Mouse (Mus musculus): ENCODE measurements around the gene Ccr9. TPM values are rescaled to one million over a fixed set of nuclear protein-coding genes. Genes with fewer than 3 reads are reported as not detected.
A peak's percentile ranks its signal among the peaks of the same experiment; 100 is the strongest.
"Not testable (repeated sequence)": the region's sequence is repeated elsewhere in the genome, so short reads cannot be mapped to it uniquely, and the experiment has no call there.

Ccr9 gene
- polyA plus RNA-seq, 1 experiment from 2014 or later, result 0.01 TPM

- DNase-seq (ENCODE audit: low read depth, low spot score) (no peak), ATAC-seq (no peak)
- POLR2A ChIA-PET, result no interaction called here
- TF ChIP-seq CTCF (IDR thresholded peaks at IDR 0.05), result no peak
- in situ Hi-C loops (cut with MboI; ENCODE audit: low pct_unique_long_range_greater_than_20kb), result no loop called here
- CTCF ChIA-PET, result interaction anchor here (1.2 kb wide), 1 partner anchor 9 kb away, joined by 3 read pairs; no protein-coding TSS in a partner anchor
- no peaks in the 10 kb centered on the region for H3K27me3 ChIP-seq
These were observed 38.1 kb downstream of the Ccr9 start for GRCm38 (mm10) chr9:123716301-123716700.

- DNase-seq (ENCODE audit: low read depth, low spot score) (peak; percentile 92), ATAC-seq (peak; percentile 96)
- in situ Hi-C loops (cut with MboI; ENCODE audit: low pct_unique_long_range_greater_than_20kb), result no loop called here
- peaks cover 9% of the 10 kb centered on the region for H3K27me3 ChIP-seq
- no peak for TF ChIP-seq CTCF (IDR thresholded peaks at IDR 0.05)
- ChIA-PET CTCF (interaction anchor here (1.2 kb wide), 1 partner anchor 10 kb away, joined by 3 read pairs; no protein-coding TSS in a partner anchor), POLR2A (no interaction called here)
These were observed 39.2 kb downstream of the Ccr9 start, which contains the start of gene Lztfl1 for GRCm38 (mm10) chr9:123717186-123718008. Gene Lztfl1, minus strand, starts transcription at chr9:123717697.

GRCm38 (mm10) chr9:123722737-123723493 lies 44.7 kb downstream of the Ccr9 start:
- H3K27me3 ChIP-seq, result peaks cover 41% of the 10 kb centered on the region
- ChIA-PET CTCF (no interaction called here), POLR2A (no interaction called here)
- no peak for ATAC-seq
- no peak for TF ChIP-seq CTCF (IDR thresholded peaks at IDR 0.05)
- no peak for DNase-seq (ENCODE audit: low read depth, low spot score)
- in situ Hi-C loops (cut with MboI; ENCODE audit: low pct_unique_long_range_greater_than_20kb), result no loop called here

- ATAC-seq, result no peak
- CTCF ChIA-PET, result no interaction called here
- H3K27me3 ChIP-seq, result peaks cover 27% of the 10 kb centered on the region
- TF ChIP-seq CTCF (IDR thresholded peaks at IDR 0.05), result no peak
- POLR2A ChIA-PET, result no interaction called here
- no peak for DNase-seq (ENCODE audit: low read depth, low spot score)
- in situ Hi-C loops (cut with MboI; ENCODE audit: low pct_unique_long_range_greater_than_20kb), result no loop called here
These were observed 53.0 kb downstream of the Ccr9 start for GRCm38 (mm10) chr9:123731271-123731670.

- peaks cover 26% of the 10 kb centered on the region for H3K27me3 ChIP-seq
- ChIA-PET POLR2A (no interaction called here), CTCF (no interaction called here)
- DNase-seq (ENCODE audit: low read depth, low spot score) (no peak), ATAC-seq (no peak)
- no peak for TF ChIP-seq CTCF (IDR thresholded peaks at IDR 0.05)
- in situ Hi-C loops (cut with MboI; ENCODE audit: low pct_unique_long_range_greater_than_20kb), result no loop called here
These were observed 55.9 kb downstream of the Ccr9 start for GRCm38 (mm10) chr9:123734133-123734532.

- ATAC-seq (no peak), DNase-seq (ENCODE audit: low read depth, low spot score) (no peak)
- no peak for TF ChIP-seq CTCF (IDR thresholded peaks at IDR 0.05)
- peaks cover 25% of the 10 kb centered on the region for H3K27me3 ChIP-seq
- in situ Hi-C loops (cut with MboI; ENCODE audit: low pct_unique_long_range_greater_than_20kb), result no loop called here
- ChIA-PET CTCF (no interaction called here), POLR2A (no interaction called here)
These were observed 62.6 kb downstream of the Ccr9 start for GRCm38 (mm10) chr9:123740799-123741198.

- POLR2A ChIA-PET; H3K27me3 ChIP-seq; DNase-seq (ENCODE audit: low read depth, low spot score); ATAC-seq; CTCF ChIA-PET; in situ Hi-C loops (cut with MboI; ENCODE audit: low pct_unique_long_range_greater_than_20kb): not testable (repeated sequence)
These were observed 71.4 kb downstream of the Ccr9 start for GRCm38 (mm10) chr9:123749687-123750086.

- no peak for TF ChIP-seq CTCF (IDR thresholded peaks at IDR 0.05)
- CTCF ChIA-PET, result no interaction called here
- in situ Hi-C loops (cut with MboI; ENCODE audit: low pct_unique_long_range_greater_than_20kb), result no loop called here
- peaks cover 6% of the 10 kb centered on the region for H3K27me3 ChIP-seq
- no peak for DNase-seq (ENCODE audit: low read depth, low spot score)
- POLR2A ChIA-PET, result no interaction called here
- ATAC-seq, result no peak
These were observed 76.1 kb downstream of the Ccr9 start for GRCm38 (mm10) chr9:123754333-123754732.

GRCm38 (mm10) chr9:123756752-123757151 lies 78.5 kb downstream of the Ccr9 start:
- TF ChIP-seq CTCF (IDR thresholded peaks at IDR 0.05), result no peak
- POLR2A ChIA-PET, result no interaction called here
- CTCF ChIA-PET, result interaction anchor here (1.0 kb wide), 1 partner anchor 22 kb away, joined by 3 read pairs; no protein-coding TSS in a partner anchor
- H3K27me3 ChIP-seq, result peaks cover 18% of the 10 kb centered on the region
- in situ Hi-C loops (cut with MboI; ENCODE audit: low pct_unique_long_range_greater_than_20kb), result no loop called here
- ATAC-seq, result no peak
- no peak for DNase-seq (ENCODE audit: low read depth, low spot score)

- no peak for TF ChIP-seq CTCF (IDR thresholded peaks at IDR 0.05)
- ATAC-seq (no peak), DNase-seq (ENCODE audit: low read depth, low spot score) (no peak)
- H3K27me3 ChIP-seq, result peaks cover 18% of the 10 kb centered on the region
- ChIA-PET POLR2A (no interaction called here), CTCF (interaction anchor here (1.0 kb wide), 1 partner anchor 22 kb away, joined by 3 read pairs; no protein-coding TSS in a partner anchor)
- in situ Hi-C loops (cut with MboI; ENCODE audit: low pct_unique_long_range_greater_than_20kb), result no loop called here
These were observed 79.1 kb downstream of the Ccr9 start for GRCm38 (mm10) chr9:123757326-123757725.

GRCm38 (mm10) chr9:123758156-123758555 lies 79.9 kb downstream of the Ccr9 start:
- no peak for ATAC-seq
- POLR2A ChIA-PET, result no interaction called here
- in situ Hi-C loops (cut with MboI; ENCODE audit: low pct_unique_long_range_greater_than_20kb), result no loop called here

More at GRCm38 (mm10) chr9:123758156-123758555, 79.9 kb downstream of the Ccr9 start:
- DNase-seq (ENCODE audit: low read depth, low spot score), result no peak
- peaks cover 23% of the 10 kb centered on the region for H3K27me3 ChIP-seq
- TF ChIP-seq CTCF (IDR thresholded peaks at IDR 0.05), result no peak
- CTCF ChIA-PET, result no interaction called here

Data from Patski (cell line).